Mouse (Mus musculus): ENCODE results near the gene Rarres1.

GRCm38 (mm10) chr3:67459881-67460280 is 55.4 kb downstream of the Rarres1 start:
- TF ChIP-seq TAL1 (IDR thresholded peaks at IDR 0.05; ENCODE audit: low read length) (no peak), GATA1 (IDR thresholded peaks at IDR 0.05; ENCODE audit: low read length) (no peak)
